Mouse (Mus musculus) liver, adult (tissue): ENCODE data around the gene Capn1.

ENCODE experiments used
- GATA4 ChIP-seq: IDR thresholded peaks from 2 replicates; pipeline ENCODE4 v1.6.1; 2014; ENCODE audit warnings: mild to moderate bottlenecking, low read length; ENCODE audit not compliant: insufficient replicate concordance

The Capn1 gene

DNA sequence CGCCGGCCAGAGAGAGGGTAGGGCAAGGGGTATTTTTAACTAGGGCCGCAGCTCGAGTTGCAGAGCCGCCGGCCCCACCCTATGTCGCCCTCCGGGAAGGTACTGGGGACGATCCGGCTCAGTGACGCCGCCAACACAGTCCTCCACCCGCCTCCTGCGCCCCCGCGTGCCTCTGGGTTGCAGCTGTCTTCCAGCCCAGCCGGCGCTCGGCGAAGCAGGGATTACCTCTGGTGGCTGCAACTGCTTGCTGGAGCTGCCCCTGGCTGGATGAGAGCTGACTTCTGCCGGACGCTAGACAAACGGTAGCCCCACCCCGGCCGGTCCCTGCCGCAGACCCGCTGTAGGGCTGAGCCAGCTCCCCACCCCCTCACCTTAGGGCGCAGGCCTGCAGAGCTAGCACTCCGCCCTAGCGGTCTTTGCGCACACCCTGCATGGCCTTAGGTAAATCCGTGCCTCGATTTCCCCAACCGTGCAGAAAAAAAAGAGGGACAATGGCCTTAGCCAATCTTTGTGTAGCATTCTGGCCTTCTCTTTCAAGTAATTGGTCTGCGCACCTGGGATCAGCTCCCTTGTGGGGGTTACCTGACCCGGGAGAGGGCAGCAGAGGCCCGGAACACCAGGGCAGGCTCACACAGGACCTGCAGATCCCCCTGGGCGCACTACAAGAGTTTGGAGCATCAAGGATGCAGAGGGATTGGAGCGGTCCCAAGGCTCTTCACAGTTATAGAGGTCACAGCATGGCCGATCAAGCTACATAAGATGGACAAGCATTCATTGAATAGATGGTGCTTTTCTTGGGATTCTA lies at the start of gene Capn1:
Gene Capn1, minus strand, starts transcription at position 387 of the 805 bp plus-strand sequence.
- no peak for TF ChIP-seq GATA4

DNA sequence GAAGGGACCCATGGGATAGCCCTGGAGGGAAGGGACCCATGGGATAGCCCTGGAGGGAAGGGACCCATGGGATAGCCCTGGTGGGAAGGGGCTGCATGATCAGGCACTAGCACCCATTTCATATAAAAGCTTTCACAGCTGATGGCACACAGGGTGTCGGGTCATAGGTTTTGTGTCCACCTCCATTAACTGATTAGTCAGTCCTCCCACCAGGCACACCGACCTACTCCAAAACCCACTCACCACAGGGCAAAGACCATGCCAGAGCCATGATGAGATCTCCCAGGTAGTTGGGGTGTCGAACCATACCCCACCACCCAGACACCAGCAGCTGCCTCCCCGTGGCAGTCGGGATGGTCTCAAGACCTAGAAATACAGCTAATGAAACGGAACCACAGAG lies 47.4 kb upstream of the Capn1 start:
- TF ChIP-seq GATA4, result no peak

DNA sequence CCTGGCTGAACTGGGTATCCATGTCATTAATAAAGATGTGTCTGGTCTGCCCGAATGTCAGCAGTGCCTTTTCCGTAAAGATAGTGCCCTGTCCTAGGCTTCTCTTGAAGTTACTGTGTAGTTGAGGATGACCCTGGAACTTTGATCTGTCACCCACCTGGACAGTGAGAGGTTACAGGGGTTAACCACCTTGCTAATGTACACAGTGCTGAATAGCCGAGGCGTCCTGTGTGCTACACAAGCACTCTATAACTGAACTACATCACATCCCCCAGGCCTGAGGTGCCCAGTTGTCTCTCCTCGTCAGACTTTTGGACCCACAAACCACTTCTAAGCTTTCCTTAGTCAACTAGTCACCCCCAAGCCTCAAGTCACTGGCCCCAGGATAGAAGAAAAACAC lies 46.7 kb upstream of the Capn1 start:
- TF ChIP-seq GATA4, result no peak

DNA sequence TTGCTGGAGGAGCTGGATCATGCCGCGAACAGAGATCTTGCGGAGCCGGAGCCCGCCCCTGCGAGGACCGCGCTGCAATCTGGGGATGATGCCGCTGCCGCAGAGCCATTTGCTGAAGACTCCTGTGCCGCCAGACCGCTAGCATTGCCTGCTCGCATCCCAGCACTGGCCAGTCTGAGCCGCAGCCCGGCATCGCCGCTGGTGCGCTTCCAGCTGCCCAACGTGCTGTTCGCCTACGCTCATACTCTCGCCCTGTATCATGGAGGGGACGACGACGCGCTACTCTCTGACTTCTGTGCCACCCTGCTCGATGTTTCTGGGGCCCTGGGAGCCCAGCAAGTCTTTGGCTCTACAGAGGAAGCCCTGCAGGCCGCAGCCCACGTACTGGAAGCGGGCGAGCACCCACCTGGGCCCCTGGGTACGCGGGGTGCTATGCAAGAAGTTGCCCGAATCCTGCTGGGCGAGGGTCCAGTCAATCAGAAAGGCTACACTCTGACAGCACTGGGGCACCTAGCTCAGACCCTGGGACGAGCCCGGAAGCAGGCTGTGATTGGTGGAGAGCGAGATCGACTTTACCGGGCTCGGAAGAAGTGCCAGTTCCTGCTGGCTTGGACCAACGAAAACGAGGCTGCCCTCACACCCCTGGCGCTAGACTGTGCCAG lies 46.1 kb upstream of the Capn1 start:
- TF ChIP-seq GATA4, result no peak

DNA sequence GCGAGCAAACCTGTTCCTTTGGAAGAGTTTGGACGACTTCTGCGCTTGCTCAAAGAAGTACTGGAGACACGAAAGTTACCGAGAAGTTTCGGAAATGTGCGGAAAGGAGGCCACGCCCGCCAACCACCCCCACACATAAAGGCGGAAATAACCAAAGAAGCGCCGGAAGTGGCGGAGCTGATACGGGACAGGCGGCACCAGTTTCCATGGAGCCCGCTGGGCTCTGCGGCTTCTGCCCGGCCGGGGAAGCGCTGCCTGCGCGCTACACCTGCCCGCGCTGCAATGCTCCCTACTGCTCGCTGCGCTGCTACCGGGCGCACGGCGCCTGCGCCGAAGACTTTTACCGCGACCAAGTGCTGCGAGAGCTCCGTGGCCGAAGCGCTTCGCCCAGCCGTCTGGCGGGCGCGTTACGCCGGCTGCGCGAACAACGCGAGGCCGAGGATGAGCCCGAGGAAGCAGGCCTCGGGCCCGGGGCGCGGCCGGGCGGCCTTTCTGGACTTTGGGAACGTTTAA lies 45.4 kb upstream of the Capn1 start, which contains the start of gene Znhit2:
Gene Znhit2, plus strand, starts transcription at position 172 of the 513 bp plus-strand sequence.
- peak; percentile 96 for TF ChIP-seq GATA4

DNA sequence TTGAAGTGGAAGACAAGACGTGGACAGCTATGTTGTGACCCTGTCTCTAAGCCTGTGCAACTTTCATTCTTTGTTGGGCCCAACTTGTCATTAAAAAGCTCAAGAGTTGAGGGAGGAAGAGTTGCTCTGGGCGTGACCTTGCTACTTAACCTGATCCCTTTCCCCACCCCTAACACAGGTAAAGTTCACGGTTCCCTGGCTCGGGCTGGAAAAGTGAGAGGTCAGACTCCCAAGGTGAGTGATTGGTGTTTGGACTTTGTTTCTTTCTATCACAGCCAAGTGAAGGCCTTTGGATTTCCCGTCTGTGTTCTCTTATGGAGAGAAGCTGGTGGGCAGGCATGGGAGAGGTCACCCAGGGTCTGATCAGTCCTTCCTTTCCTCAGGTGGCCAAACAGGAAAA lies 43.3 kb upstream of the Capn1 start:
- TF ChIP-seq GATA4, result no peak

DNA sequence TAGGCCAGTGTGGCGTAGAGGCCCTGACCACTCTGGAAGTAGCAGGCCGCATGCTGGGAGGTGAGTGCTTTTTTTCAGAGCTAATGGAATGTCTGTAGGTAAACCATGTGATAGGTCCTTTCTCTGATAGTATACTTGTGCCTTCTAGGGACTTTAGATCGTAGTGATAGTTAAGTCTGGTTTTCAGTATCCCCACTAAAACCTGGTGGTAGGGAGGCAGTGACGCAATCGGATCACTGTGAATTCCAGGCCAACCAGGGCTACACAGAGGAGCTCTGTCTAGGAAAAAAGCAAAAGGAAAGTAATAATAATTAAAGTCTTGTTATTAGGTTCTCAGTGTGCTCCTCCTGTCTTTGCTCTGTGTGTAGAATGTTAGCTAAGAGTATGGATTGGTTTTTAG lies 42.8 kb upstream of the Capn1 start:
- no peak for TF ChIP-seq GATA4

DNA sequence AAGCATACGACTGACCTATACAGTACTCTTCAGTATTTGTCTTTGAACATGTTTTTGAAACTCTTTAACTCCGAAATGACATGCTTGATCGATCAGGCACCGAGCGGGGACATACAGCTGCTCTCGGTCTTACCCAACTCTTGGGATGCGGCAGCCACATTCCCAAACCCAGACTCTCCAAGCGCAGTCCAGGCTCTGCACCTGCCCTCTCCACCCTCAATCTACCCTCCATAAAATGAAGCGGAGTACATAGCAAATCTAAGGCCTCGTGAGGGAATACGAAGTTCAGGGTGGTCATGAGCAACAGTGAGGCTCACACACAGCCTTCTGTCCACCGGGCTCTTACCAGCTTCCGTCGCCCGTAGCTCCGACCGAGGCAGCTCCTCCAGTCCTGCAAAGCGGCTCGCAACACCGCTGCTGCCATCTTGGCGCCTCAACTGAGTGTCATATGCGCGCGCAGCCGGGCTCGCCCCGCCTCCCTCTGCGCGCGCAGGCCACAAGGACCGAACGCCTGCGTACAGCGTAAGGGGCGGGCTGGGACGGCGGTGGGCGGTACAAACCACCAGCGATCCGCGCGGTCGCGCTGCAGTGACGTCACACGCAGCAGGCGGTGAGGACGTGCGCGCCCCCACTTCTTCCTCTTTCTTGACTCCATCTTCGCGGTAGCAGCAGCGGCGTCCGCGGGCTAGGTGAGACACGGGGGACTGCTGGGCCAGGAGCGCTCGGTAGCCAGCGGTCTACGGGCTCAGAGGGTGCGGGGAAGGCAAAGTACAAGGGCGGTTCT lies 41.8 kb upstream of the Capn1 start, which contains the start of the genes Mrpl49 and Fau:
Gene Mrpl49, minus strand, starts transcription at position 473 of the 784 bp plus-strand sequence.
Gene Fau, plus strand, starts transcription at position 532 of the 784 bp plus-strand sequence.
- TF ChIP-seq GATA4, result peak; percentile 61; the same call in 1 of the 2 replicates

DNA sequence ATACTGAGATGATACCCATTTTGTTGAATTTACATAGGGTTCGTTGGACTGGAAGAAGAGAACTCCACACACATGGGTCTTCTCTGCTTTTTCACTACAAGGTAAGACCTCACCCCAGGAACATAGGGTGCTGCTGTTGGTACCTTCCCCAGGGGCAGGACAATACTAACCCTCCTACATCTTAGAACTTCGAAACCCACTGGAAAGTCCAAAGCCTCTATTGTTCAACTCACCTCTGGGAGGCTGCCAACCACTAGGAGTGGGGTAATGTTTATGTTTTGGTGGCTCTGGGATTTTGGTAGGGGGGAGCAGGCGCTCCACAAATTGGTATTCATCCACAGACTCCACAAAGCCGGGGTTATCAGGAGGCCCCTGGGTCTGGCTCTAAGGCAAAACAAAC lies 41.0 kb upstream of the Capn1 start:
- TF ChIP-seq GATA4, result no peak

DNA sequence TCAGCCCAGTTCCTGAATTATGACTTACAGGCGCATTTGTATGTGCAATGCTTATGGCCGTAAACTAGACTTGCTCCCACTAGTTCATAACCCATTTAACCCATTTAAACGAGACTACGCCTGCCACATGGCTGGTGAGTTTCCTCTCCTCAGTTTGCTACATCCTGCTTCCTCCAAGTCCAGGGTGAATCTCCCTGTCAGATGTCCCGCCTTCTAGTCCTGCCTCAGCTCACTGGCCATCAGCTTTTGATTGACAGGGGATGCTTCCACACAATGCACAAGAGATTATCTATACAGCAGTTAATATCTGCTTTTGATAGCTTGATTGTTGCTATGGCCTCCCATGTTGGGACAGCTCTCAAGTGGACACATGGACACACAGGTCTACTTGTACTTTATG lies 38.6 kb upstream of the Capn1 start:
- TF ChIP-seq GATA4, result no peak

DNA sequence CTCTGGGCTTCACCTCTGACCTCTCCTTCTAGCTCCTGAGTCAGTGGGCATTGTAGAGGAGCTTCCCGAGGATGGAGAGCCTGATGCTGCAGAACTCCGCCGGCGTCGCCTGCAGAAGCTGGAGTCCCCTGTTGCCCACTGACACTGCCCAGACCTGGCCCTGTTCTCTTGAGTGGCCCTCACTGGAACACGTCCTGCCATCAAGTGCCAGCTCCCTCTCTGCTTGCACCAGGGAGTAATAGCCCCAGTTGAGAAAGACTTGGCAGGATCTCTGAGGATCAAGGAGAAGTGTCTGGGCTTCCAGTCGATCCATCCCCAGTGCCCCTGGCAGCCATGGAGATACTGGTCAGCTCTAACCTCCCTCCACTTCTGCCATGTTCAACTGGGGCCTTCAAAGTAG lies 36.8 kb upstream of the Capn1 start:
- no peak for TF ChIP-seq GATA4

DNA sequence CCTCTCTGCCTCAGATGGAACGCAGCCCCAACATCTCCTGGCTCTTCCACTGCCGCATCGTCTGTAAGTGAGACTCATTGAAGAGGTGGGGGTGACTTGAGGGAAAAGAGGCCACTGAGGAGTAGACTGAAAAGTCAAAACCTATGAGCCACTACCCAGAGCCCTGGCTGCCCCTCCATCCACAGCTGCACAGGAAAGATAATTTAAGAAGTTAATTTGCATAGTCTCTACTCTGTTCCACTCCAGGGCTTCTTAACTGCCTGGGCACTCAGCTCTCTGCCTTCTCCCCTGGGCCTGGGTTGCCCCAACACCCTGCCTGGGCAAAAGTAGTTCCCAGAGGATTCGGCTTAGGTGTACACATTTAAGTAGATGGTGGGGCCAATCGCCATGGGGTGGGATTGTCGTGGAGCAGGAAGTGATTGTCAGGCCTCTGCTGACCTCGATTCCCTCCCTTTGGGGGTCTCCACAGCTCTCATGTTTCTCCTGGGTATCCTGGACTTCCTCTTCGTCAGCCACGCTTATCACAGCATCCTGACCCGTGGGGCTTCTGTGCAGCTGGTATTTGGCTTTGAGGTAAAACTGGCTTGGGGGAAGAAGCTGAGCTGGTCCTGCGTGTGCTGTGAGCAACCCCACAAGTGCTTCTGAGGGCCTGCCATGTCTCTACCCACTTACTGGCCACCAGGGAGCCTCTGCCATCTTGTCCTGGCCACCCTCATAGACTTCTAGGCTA lies 33.1 kb upstream of the Capn1 start:
- TF ChIP-seq GATA4, result no peak

DNA sequence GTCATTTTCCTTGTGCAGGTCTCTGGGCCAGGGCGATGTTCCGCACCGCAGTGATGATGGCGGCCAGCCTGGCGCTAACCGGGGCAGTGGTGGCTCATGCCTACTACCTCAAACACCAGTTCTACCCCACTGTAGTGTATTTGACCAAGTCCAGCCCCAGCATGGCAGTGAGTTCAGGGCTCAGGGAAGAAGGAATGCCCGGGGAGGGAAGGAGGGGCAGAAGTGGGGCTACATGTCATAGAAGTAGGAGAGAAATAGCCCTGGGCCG lies 32.1 kb upstream of the Capn1 start:
- TF ChIP-seq GATA4, result no peak

DNA sequence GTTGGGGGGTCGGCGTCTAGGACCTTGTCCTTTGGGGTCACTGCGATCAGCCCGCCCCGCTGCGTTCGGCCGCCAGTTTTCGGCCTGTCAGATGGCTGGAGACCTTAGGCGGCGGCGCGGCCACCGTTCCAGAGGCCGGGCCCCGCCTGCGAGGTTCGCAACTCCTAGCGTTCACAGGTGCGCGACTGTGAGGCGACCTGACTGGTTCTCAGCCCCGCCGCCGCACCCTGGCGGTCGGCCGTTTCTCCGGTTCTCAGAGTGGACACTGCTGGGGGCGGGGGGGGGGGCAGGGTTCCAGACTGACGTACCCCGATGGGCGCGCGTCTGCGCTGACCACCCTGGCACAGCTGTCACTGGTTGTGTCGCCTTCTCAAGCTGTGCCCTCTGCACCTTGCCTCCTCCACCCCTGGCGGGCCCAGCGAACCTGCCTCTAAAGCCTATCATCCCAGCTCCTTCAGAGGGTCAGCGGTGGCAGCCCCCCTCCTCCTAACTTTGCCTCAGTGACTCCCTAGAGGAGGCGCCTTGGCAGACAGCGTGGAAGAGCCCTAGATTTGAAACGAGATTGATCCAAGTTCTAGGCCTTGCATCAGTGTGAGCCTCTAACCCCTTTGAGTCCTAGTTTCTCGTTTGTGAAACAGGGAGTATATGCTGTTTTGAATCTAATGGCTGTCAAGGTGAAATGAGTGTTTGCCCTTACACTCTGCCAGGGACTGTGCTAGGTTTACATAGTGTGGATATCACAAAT lies 31.6 kb upstream of the Capn1 start:
- no peak for TF ChIP-seq GATA4
